Mouse (Mus musculus): ENCODE measurements at regions not wholly inside any gene's neighbourhood (a gene's known extent, or its start where the extent isn't known, plus 50 kb on each side); places are given as distances from the start of the nearest gene placed in this dataset.
"Not testable (repeated sequence)": the region's sequence is repeated elsewhere in the genome, so short reads cannot be mapped to it uniquely, and the experiment has no call there.

DNA sequence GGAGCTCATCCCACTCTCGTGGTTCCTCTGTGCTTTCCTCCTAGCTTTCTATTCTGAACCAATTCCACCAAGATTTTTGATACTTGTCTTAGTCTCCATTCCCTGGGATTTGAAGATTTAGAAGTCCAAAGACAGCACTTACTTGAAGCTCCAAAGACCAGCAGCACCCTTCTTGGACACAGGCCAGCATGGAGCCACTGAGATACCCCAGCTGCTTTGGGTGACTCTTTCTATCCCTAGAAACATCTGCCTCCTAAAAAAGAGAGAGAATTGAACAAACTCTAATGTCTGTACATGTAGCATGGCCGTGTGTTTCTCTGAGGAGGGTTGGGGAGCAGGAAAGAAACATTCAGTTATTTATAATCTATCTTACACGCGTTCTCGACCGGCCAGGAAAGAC, 235.5 kb downstream of the Snx19 start:
- DNase-seq, result no peak

- no peak for DNase-seq
These were observed 227.1 kb downstream of the Snx19 start for GRCm38 (mm10) chr9:30653961-30654360.

GRCm38 (mm10) chr9:30653210-30653609, 226.3 kb downstream of the Snx19 start:
- DNase-seq, result no peak

DNA sequence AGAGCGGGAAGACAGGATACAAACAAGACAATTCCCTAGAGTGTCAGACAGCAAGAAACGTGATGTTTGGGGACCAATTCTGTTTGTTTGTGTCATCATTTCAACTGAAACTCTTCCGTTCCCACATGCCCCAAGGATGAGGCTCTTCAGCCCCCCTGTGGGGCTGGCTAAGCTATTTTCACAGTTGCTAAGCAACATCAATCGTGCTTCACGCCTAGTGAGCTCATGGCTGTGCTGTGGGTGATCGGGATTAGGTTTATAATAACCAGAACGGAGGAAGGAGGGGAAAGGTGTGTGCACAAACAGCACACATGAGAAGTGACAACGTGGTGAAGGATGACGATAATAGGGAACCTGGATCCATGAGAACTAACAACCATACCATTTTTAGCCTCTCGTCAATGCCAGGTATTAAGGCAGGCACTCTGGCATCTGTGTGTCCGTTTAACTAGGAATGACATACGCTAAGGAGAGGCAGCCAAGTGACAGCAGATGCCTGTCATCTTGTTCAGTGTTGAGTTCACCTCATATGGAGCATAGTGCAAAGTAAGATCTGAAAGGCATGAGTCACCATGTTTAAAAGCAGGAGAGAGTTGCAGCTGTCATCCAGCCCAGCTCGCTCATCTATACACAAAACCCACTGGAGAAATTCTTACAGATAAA, 222.6 kb downstream of the Snx19 start:
- DNase-seq, result no peak

DNA sequence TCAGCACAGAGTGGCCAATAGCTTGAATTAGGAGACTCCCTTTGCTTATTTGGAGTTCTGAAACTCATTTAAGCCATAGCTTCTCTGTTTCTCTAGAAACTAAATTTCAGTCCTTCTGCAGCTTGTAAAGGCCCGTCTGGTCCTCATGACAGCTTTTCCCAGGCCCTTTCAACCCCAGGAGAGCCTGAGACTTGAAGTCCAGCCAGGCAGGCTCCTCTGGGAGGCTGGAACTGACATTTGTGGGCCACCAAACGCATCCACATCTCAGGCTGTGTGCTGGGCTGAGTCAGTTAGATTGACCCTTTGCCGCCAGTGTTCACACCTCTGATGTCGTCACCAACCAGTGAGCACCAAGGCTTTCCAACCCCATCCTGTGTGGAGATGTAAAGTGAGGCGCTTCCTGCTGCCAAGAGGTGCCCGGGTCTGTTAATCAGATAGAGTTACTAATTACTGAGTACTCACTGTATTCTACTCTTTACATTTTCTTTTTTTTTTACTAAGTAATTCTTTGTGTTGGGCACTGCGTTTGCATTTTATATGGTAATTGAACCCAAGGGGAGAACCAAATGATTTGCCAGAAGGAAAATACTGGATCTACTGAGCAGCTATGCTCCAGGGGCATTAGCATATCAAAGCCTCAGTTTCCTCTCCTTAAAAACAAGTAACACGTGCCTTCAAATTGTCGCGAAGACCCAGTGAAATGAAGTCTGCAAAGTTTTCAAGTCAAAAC, 207.0 kb downstream of the Snx19 start:
- DNase-seq, result no peak

DNA sequence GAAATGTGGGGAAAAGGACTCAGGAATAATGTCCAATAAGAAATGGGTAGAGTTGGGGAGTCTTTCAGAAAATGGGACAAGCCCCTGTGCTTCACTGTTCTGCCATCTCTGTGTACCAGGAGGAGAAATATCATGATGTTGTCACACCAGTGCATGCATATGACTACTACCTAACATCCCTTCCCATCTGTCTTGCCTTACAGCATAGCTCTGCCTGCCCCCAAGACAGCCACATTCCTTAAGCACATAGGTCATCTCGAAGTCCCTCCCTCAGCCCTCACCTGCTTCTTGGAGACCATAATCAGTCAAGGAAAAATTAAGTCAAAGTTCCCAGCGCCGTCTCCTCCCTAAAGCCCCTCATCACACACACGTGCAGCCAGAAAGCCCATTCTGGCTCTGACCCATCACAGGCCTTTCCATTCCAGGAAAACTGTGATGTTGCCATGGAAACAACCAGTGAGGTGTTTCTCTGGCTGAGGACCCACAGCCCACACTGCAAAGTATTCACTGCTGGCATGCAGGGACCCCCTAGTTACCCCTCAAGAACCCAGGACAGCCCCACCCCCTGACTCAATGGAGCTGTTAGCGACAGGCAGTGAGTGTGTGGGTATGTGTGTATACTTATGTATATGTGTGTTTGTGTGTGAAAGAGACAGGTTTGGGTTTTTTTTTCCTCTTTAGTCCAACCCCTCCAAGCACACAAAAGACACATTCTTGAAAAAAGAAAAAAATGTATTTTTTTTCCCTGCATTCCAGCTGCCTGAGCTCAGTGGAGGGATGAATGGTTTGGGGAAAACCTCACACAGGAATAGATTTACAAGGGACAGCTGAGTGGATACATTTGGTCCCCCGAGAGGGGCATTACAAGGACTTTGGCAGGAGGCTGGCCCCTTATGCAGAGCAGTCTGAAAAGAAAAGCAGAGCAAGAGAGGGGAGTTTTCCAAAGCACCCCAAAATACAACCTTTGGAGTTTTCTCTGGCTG, 205.5 kb downstream of the Snx19 start:
- DNase-seq, result no peak

GRCm38 (mm10) chr9:30625635-30626034, 198.7 kb downstream of the Snx19 start:
- DNase-seq, result no peak

DNA sequence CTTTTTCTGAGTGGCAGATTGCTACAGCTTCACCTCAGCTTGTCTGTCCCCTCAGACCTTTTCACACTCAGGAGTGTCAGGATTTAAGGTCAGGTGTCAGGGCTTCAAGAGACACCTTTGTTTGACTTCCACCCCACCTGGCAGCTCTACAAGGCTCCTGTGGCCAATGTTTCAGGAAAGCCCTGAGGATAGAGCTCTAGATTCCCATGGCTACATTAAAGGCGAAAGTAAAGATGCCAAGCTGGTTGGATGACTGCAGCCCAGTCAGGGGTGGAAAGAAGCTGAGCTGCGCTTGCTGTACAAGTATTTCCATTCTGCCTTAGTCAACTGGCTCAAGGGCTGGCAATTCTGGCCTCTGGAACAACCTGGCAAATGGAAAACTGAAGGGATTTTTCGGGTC, 198.2 kb downstream of the Snx19 start:
- no peak for DNase-seq

DNA sequence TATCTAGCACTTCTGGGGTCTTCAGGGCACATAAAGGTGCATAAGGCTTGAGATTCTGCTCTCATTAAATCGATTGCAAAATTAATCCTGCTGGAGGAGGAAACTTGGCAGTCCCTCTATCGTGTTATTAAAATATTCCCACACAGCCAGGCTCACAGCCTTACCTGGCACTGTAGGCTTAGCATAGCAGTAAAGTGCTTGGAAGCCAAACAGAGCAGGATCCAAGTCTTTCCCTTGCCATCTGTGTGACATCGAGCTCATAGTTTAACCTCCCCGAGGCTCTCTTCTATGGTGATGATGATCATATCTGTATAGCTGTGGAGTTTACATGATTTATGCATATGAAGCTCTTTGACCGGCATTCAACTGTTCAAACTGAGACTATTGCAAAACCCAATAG, 197.6 kb downstream of the Snx19 start:
- no peak for DNase-seq

- DNase-seq, result no peak
These were observed 192.4 kb downstream of the Snx19 start for GRCm38 (mm10) chr9:30619325-30619724.

GRCm38 (mm10) chr9:30618181-30618580, 191.3 kb downstream of the Snx19 start:
- no peak for DNase-seq

- no peak for DNase-seq
These were observed 186.8 kb downstream of the Snx19 start for GRCm38 (mm10) chr9:30613715-30614114.

GRCm38 (mm10) chr9:30613003-30613552, 186.2 kb downstream of the Snx19 start:
- DNase-seq, result no peak

DNA sequence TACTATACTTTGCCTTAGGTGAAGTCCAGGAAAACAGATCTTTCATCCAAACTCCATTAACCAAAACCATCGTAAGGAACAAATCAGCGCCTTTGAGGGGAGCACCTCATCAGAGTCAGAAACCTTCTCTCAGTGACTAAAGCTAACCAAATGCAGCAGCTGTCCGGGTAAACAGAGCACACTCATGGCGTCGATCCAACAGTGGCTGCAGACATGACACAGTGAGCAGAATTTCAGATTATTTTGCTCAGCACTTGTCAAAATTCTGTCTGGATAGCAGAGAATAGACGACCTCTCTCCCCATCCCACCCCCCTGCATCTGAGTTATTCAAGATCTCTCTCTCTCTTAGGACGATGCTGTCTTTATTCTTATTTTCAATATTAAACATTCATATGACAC, 183.4 kb downstream of the Snx19 start:
- no peak for DNase-seq

- DNase-seq, result no peak
These were observed 172.8 kb downstream of the Snx19 start for GRCm38 (mm10) chr9:30599756-30600155.

DNA sequence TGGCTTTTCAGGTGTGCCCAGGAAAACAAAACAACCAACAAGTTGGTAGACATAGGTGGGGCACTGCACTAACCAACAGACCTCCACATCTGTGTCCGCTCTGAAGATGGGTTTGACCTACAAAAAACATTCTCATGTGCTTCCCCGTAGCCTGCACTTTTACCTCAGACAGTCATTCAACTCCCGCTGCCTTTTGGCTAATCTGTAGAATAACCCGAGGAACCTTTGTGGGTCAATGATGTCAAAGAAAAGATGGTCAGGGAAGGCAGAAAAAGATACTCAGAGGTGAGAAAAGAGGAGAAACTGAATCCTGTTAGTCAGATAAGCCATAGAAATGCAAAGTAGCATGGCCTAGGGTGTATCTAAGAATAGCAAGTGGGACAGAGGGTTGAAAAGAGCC, 170.8 kb downstream of the Snx19 start:
- no peak for DNase-seq

- DNase-seq, result not testable (repeated sequence)
These were observed 170.2 kb downstream of the Snx19 start for GRCm38 (mm10) chr9:30597092-30597491.

- no peak for DNase-seq
These were observed 165.7 kb downstream of the Snx19 start for GRCm38 (mm10) chr9:30592601-30593000.

DNA sequence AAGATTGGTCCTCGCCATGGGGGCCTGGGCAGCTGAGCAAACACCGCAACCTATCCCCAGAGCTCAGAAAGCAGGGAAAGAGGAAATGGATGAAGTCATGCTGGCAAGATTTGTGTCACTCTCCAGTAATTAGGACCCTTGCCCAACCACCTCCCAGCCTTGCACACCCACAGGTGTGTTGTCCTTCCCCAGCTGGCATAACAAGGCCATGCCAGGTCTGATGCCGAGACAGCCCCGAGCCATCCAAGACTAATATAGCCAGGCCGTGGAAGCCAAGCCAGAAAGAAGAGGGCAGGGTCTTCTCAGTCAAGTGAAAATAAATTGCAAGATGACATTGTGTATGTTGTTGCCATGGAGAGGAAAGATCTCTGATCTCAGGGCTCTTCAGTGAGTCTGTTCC, 164.3 kb downstream of the Snx19 start:
- no peak for DNase-seq

DNA sequence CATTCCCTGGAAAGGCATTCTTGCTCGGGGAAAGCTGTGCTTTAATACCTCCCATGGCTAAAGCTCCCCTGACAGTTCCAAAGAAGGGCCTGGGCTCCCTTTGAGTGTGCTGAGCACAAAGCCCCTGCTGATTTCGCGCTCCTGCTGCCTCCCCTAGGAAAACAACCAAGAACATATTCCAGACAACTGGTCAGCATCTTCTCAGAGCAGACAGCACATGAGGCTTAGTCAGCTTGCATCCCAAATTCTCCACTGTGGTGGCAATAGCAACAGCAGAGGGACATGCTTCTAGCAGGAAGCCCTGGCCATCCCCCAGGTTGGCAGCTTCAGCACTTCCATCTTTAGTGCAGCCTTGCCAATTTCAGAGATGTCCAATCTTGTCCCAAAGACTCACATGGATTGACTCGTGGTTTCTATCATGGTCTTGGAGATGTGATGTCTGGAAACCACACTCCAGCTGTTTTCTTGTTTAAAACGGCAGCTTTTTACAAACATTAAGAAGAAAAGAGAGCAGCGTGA, 163.8 kb downstream of the Snx19 start:
- peak in 1 of 2 experiments; percentile 7 for DNase-seq

- DNase-seq, result no peak
These were observed 154.4 kb downstream of the Snx19 start for GRCm38 (mm10) chr9:30581271-30581821.

GRCm38 (mm10) chr9:30580500-30580899, 153.6 kb downstream of the Snx19 start:
- no peak for DNase-seq

- no peak for DNase-seq
These were observed 151.3 kb downstream of the Snx19 start for GRCm38 (mm10) chr9:30578213-30578612.

Data from cerebellum, postnatal 36 days (tissue).